Mouse (Mus musculus) erythroblast, adult 5-6 weeks (primary cell): ENCODE measurements around the gene Ctnna3. TPM values are rescaled to one million over a fixed set of nuclear protein-coding genes. Genes with fewer than 3 reads are reported as not detected.

Source experiments
- ATAC-seq: replicated peaks from 2 replicates; pipeline ENCODE4 v1.8.0; 2016; ENCODE audit warnings: moderate number of reproducible peaks, mild to moderate bottlenecking, moderate TSS enrichment, inconsistent platforms; ENCODE audit not compliant: poor library complexity, low FRiP score, severe bottlenecking
- total RNA-seq, 2 experiments: library from RNA; stranded (forward) in 1 of 2; stranded (reverse) in 1 of 2; fragments of 150-400 nt in 1 of 2; fragments of 200-764, 138-1000 nt in 1 of 2; gene quantifications; 2 replicates each; pipeline versions ENCODE4 v1.2.3 to v1.2.4; 2015 to 2017; ENCODE audit warnings: low replicate concordance in 2 of 2

Ctnna3 gene
- total RNA-seq, 2 experiments from 2014 or later, result not detected

DNA sequence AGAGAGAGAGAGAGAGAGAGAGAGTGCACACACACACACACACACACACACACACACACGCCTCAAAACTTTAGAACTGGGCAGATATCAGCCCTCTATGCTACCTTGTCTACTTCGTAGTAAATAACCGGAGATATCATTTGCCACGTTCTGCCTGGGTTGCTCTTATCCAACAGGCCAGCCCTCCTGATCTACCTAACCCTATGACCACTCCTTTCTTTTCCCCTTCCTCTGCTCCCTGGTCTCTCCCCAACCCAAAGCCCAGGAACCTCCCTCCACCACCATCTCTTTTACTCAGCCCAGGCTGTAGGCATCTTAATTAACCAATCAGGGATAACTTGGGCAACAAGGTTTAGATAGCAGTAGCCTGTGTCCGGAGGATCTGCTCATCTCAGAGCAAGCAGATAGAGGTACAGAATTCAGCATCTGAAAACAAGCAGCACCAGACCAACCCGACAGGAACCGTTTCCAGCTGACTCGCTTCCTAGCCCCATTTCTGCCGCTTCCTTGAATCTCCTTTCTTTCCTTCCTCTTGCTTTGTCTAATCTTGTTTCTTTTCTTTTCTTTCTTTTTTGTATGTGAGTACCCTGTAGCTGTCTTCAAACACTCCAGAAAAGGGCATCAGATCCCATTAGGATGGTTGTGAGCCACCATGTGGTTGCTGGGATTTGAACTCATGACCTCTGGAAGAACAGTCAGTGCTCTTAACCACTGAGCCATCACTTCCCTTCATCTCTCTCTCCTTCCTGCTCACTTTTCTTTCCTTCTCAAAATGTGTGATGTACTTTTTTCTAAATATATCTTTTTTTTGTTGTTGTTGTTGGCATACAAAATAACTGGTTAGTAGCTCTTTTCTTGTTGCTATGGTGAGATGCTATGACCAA lies 6.1 kb upstream of the Ctnna3 start:
- peak; percentile 62 for ATAC-seq

DNA sequence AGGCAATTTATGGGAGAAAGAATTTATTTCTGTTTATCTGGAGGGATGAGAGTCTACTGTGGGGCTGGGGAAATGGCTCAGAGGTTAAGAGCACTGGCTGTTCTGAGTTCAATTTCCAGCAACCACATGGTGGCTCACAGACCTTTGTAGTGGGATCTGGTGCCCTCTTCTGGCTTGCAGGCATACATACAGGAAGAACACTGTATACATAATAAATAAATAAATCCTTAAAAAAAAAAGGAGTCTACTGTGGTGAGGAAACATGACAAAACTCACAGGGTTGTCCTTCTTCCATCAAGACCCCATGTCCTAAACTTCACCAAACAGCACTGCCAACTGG lies 5.5 kb upstream of the Ctnna3 start:
- ATAC-seq, result no peak

DNA sequence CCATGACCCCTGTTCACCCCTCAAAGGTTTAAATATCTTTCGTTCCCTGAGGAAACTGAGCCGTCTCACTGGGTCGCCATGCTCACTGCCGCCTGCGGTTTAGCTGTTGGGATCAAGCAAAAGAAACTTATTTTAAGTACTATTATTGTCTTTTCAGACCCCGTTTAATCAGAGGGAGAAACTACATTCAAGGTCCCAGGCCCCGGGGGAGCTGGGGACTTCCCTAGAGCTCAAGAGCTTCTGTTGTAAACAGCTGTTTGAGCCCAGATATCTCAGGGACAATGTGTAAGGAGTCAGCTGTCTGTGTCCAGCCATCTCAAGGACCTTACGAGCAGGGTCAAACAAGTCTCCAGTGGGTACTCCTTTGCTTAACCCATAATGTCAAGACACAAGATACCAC lies 2.8 kb upstream of the Ctnna3 start:
- no peak for ATAC-seq

DNA sequence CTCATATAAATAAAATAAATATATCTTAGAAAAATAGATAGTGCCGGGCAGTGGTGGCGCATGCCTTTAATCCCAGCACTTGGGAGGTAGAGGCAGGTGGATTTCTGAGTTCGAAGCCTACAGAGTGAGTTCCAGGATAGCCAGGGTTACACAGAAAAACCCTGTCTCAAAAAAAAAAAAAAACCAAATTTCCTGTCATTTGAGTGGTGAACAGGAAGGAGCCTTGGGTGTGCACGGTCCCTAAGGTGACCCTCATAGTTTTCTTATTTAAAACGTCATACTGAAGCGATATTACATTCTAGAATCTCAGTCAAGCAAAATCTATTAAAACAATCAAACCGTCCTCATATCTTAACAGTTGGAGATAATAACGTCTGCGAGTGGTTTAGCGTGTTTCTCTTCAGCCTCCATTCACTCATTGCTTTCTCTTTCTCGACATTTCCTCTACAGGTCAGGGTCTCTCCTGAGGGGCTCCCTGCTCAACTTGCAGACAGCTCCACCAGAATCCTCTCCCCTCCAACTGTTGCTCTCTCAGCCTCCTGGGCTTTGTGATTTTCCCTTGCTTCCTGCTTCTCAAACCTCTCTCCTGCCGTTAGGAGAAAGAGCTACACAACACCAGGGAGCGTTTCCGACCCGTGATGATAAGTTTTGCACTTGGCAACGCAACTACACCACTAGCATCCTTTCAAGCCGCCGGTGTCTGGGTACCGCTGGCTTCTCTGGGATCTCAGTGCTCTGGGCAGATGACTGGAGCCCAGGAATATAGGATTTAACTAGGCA lies 1.5 kb upstream of the Ctnna3 start:
- ATAC-seq, result peak; percentile 12; the same call in 1 of the 2 replicates

DNA sequence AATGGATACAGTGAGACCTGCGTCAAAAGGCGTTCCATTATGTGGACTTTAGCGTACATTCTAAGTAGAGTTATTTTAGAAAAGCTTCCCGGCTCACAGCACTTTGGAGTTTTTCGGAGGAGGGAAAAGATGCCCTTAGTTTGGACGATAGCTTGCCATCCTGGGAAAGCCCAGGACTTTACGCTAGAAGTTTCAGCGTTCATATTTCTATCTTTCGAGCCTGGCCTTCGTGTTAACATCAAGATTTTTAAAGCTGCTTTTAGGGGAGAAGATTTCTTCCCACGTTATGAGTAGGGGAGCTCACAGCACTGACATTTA lies 916 bp upstream of the Ctnna3 start:
- ATAC-seq, result peak; percentile 12

DNA sequence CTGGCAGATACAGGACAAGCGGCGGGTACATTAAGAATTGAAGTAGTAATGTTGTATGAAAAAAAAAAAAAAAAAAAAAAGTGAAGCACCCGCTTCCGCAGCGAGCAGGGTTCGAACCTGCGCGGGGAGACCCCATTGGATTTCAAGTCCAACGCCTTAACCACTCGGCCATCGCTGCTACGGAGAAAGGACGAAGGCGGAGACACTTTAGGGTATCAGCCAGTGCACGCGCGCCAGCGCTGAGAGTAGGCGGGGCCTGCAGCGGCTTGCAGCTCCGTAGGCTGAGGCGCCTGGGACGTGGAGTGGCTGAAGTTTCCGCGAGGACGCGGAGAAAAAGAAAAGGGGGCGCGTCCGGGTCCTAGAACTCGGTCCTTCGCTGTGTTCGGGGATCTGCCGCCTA lies 518 bp upstream of the Ctnna3 start:
- ATAC-seq, result peak; percentile 90

DNA sequence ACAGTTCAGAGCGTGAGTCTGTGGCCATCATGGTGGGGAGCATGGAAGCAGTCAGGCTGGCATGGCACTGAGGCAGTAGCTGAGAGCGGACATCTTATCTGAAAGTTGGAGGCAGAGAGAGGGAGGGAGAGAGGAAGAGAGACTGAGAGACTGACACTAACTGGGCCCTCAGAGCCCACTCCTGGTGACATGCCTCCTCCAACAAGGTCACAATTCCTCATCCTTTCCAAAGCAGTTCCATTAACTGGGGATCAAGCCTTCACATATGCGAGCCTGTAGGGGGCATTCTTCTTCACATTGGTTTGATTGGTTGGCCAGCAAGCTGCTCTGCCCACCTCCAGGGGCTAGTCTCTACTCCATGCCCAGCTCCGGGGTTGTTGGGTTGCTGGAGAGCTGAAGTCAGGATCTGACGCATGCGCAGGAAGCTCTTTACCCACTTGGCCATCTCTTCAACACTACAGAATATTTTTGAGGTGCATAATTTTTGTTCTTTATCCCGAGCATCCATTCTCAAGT lies 1.4 kb downstream of the Ctnna3 start:
- ATAC-seq, result no peak

DNA sequence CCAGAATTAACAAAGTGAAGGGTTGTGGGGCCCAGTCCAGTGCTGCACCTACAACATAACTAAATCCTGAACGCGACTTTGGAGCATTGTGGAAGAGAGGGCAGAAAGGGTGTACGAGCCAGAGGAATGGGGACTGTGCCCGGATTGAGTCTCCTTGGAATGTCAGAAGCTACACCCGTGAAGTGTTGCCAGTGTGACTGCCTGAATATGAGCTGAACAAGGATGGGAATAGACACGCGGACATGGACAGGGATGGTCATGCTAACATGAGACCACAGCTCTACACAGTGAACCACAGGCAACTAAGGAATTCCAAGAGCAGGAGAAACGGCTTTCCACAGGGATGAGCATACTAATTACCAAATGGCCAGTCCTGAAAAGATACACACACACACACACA lies 2.2 kb downstream of the Ctnna3 start:
- ATAC-seq, result no peak

DNA sequence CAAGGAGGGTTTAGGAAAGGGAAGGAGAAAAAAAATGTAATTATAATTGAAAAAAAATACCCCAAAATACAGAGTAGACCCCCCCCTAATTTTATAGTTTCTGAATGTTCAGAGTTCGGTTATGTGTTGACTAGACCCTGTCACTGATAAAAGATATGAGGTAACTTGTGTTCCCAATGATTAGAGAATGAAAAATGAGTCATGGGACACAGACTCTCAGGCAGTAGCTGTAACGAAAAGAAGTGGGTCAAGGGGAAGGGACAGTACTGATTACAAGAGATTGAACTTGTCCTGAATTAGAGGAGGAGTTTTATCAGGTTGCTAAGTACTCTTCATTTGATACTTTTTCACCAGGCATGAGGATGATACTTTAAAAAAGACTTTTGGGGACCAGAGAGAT lies 3.0 kb downstream of the Ctnna3 start:
- ATAC-seq, result no peak

DNA sequence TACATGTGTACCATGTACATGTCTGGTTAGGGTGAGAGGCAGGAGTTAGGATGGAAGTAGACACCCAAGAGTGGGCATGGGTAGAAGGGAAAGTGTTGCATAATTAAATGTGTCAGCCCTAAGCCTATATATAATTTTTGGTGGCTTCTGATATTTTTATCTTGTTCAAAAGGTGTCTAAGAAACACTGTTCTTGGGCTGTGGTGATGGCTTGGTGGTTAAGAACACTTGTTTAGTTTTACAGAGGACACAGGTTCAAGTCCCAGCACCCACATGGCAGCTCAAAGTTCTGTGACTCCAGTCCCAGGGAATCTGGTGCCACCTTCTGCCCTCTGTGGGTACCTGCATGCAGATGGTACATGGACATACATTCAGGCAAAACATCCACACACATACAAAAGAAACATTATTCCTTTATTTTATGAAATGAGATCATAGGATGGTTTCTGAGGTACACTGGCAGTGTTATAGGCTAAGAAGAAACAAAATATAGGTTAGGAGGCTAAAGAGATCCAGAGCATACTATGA lies 8.9 kb downstream of the Ctnna3 start:
- no peak for ATAC-seq

DNA sequence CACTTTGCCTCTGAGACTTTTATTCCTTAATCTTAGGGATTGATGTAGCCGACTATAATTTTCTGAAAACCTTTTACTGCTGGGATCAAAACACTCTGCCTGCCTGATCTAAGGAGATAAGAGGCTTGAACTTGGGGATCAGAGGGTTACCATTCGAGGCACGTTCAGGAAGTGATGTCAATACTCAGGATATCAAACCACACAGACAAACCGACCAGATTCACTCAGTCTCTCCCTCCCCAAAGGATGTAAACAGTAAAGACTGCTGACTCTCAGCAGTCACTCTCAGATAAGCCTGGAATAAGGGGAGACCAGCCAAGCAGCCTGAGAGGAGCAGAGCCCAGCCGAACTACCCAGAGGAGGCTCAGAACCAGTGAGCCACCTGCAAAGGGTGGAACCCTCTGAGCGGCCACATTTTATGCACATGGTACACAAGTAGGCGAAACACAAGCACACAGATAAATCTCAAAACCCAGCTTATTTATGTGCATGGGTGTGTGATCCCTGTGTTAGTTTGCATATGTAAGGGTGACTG lies 9.9 kb downstream of the Ctnna3 start:
- peak; percentile 53; the same call in 1 of the 2 replicates for ATAC-seq

DNA sequence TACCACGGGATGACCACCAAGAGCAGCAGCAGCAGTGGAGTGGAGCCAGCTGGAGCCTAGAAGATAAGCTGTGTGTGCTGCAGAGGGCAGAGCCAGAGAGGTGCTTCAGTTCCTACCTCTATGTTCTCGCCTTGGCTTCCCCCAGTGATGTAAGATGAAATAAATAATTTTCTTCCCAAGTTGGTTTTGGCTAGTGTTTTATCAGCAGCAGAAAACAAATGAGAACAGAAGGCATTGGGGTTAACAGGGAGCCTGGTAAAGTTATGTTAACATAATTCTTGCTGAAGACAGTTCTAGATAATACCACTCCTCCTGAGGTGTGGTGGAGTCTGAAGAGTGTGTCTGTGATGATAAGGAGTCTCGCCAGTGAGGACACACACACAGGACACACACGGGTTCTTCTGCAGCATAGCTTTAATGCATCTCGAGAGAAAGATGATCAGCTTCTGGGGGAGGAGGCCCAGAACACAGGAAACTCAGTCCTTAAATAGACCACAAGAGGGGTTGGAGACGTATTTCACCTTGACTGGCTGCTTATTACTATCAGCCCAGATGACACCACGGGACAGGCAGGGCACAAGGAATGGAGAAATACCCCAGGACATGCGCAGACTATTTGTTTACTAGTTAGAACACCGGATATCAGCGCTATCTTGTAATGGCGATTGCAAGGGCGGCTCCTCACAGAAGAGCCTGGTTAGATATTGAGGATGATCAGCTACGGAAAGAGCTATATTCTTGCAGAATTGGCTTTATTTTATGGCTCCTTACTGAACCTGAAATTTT lies 14.9 kb downstream of the Ctnna3 start:
- ATAC-seq, result peak; percentile 96

DNA sequence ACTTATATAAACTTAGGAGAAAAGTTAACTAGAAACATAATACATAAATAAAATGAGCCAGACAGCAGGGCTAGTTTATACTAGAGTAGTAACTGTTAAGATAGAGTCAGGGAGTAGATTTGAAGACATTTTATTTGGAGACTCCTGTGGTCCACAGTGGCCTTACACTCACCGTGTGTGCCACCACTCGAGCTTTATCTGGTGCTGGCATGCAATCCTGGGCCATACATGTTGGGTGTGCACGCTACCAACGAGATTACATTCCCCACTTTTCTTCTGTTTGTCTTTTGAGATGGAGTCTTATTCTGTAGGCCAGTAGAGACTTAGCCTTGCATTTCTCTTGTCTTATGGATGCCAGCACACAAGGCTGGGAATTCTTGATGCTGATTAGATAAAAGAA lies 24.0 kb downstream of the Ctnna3 start:
- ATAC-seq, result 0 out of 2 replicates have a peak, but pooled peaks have one; percentile 62

DNA sequence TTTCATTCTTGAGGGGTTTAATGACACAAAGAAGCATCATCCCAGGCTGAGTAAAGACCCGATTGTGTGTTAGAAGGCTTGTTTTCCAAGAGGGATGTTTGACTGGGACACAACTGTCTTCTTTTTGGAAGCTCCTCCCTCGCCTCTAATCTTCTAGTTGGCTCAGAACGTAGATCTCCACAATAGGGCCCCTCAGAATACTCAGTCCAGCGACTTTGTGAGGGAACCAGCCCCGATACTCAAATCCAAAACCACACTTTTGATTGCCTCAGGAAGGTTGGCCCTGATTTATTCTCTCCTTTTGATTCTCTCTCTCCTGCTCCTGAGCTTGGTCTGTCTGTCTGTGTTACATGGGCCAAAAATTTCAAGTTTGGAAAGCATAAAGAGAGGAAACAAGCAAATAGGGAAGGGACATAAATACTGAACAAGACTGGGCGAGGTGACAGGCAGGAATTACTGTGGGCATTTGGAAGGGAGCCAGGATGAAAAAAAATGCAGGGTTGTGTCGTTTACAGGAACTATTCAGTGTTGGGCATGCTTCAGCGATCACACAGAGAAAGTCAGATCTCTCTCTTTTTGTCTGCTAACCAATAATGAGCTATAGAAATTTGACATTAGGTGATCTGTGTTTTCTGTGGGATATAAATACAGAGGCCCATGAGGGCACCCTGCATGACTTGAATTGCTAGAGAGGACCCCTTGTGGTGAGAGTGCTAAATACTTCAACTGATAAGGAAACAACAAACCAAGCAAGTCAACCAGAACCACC lies 25.4 kb downstream of the Ctnna3 start:
- no peak for ATAC-seq

DNA sequence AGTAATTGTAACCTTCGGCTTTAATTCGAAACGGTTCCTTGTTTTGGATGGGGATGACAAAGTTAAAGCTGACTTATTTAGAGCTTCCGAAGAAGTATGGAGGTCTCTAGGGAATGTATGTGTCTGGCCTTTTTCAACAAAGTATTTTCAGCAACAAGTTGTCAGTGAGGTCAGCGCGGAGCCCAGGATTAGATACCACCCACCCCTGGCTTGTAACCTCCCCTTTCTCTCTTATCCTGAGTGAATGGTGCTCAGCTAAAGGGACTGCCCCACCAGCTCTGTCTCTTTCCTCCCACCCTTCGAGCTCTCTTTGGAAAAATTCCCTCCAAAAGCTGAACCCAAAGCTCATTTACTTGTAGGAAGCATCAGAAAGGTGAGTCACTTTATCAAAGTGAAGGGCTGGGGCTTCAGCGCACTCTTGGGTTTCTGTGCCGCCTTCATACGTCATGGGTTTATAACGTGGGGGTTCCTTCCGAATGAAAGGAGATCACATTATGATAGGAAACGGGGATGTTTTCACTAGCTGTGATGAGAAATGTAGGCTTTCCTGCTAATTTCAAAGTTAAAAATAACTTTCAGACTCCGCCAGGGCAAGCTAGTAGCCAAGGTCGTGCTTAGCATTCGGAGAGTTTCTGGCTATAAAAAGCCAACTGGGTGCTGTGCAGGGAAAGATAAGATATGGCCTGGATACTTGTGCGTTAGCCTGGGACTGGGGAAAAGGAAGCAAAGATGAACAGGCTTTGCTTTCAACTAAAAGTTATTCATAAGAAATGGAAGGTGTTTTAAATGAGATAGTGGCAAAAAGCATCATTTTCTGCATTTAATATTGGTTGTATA lies 27.6 kb downstream of the Ctnna3 start:
- ATAC-seq, result no peak

DNA sequence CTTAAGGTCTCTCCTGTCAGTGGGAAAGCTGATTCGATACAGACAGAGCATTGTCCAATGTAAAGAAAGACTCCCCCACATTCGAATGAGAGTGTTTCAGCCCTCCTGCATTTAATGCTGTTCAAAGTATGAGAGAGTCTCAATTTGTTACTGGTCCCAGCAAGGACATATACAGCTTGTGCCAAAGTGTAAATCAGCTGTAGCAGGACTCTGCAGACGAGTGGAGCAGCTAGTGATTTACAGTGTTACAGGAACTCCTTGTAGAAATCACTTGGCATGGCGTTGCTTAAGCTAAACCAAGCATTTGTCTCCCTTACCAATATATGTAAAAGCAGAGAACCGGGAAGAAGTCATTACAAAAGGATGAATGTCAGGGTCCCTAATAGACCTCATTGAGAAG lies 31.0 kb downstream of the Ctnna3 start:
- ATAC-seq, result no peak

DNA sequence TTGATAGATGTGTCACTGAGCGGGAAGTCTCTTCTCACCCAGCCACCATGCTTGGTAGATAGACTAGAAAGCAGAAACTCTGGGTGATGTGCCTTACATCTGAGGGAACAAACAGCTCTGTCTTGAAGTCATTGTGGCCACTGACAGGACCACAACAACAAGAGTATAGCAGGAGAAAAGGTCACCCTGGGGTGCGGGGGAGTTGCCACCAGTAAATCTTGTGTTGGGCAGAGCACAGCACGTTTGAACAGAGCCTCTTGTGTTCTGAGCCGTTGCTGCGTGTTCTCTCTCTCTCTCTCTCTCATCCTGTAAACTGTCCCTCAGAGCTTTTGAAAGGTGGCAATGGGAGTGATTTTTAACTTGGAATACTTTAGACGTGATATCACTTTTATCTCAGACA lies 42.6 kb downstream of the Ctnna3 start:
- ATAC-seq, result no peak

DNA sequence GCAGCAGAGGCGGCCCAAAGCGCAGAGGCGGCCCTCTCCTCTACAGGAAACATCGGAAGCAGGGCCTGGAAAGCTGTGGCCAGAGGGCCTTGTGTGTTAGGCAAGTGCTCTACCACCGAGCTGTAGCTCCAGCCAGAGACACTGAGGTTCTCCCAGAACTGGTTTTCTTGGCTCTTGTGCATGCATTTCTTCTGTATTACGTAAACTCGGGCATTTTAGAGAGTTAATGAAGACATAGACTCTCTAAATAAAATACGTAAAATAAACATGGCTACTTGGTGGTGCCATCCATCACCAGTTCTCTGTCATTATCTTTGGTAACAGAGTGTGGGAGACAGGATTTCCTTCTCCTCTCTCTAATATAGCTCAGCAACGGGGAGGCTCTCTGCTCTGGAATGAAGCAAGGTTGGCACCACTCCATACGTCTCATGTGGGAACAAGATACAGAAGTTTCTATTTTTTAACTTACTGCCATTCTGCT lies 46.3 kb downstream of the Ctnna3 start:
- ATAC-seq, result no peak
